Mouse (Mus musculus) stomach, postnatal 0 days (tissue): Measurements from ENCODE around the gene Nckap5l. TPM values are rescaled to one million over a fixed set of nuclear protein-coding genes. Genes with fewer than 3 reads are reported as not detected.
A peak's percentile ranks its signal among the peaks of the same experiment; 100 is the strongest.

Experiments used
- ATAC-seq: fragments of 200-750 bp; cut with Nextera tagmentation; 2 replicates; pipeline ENCODE4 v1.8.0; 2017; ENCODE audit not compliant: low FRiP score, low TSS enrichment
- DNase-seq: peaks from one replicate; pipeline ENCODE4 v3.0.0-alpha.2; 2016; ENCODE audit warnings: low spot score
- H3K27ac ChIP-seq: fragments of 300-500 bp; sonication (generic); replicated peaks from 2 replicates; pipeline ENCODE4 v1.5.1; 2014; ENCODE audit warnings: mild to moderate bottlenecking, control low read depth
- H3K27me3 ChIP-seq: fragments of 300-500 bp; sonication (generic); 2 replicates; pipeline ENCODE4 v1.6.1; 2014; ENCODE audit warnings: low read length; ENCODE audit not compliant: control insufficient read depth, insufficient read depth
- H3K36me3 ChIP-seq: fragments of 300-500 bp; sonication (generic); 2 replicates; pipeline ENCODE4 v1.6.1; 2014; ENCODE audit warnings: low read length, mixed read lengths; ENCODE audit not compliant: control insufficient read depth, insufficient read depth
- H3K4me1 ChIP-seq: fragments of 300-500 bp; sonication (generic); replicated peaks from 2 replicates; pipeline ENCODE4 v1.6.1; 2014; ENCODE audit warnings: antibody characterized with exemption; ENCODE audit not compliant: control insufficient read depth, insufficient read depth
- H3K4me2 ChIP-seq: fragments of 300-500 bp; sonication (generic); replicated peaks from 2 replicates; pipeline ENCODE4 v1.6.1; 2014; ENCODE audit warnings: low read depth, mild to moderate bottlenecking, control low read depth, moderate library complexity
- H3K4me3 ChIP-seq: fragments of 300-500 bp; sonication (generic); 2 replicates; pipeline ENCODE4 v1.5.1; 2014; ENCODE audit warnings: low read depth, low read length, control low read depth
- H3K9ac ChIP-seq: fragments of 300-500 bp; sonication (generic); 2 replicates; pipeline ENCODE4 v1.6.1; 2014; ENCODE audit warnings: mild to moderate bottlenecking, low read length, control low read depth, mixed read lengths
- H3K9me3 ChIP-seq: fragments of 300-500 bp; sonication (generic); 2 replicates; pipeline ENCODE4 v1.6.1; 2016; ENCODE audit warnings: low read length; ENCODE audit not compliant: control insufficient read depth
- CTCF ChIP-seq: IDR thresholded peaks from 2 replicates; pipeline ENCODE4 v1.5.1; 2016; ENCODE audit warnings: antibody characterized with exemption, low read depth, mild to moderate bottlenecking, moderate library complexity
- EP300 ChIP-seq: optimal IDR thresholded peaks from 2 replicates; pipeline ENCODE3; 2016; ENCODE audit warnings: antibody characterized with exemption
- WGBS: fragments of 180-500 bp; shearing (Covaris S2); extraction: QIAGEN DNeasy Blood & Tissue Kit; methylation state at CpG from one replicate; pipeline ENCODE4 v1.1.7; 2014; 5-methylcytosine and 5-hydroxymethylcytosine counted together
- polyA plus RNA-seq: library from polyadenylated mRNA; unstranded; fragments of >200 nt; fragmentation: Nextera tagmentation; extraction: Ambion mirVana; gene quantifications from 2 replicates; pipeline ENCODE4 v1.2.1, GENCODE M21; 2015

The Nckap5l gene
- 2.1 and 2.4 TPM in 2 replicates for polyA plus RNA-seq

GRCm38 (mm10) chr15:99457606-99458401, at the start of gene Nckap5l:
Gene Nckap5l, minus strand, starts transcription at chr15:99457748.
- no peaks in the 10 kb centered on the region for H3K9me3 ChIP-seq
- ATAC-seq: peak; percentile 97
- TF ChIP-seq CTCF (no peak), EP300 (no peak)
- peak within 1 kb of the TSS; percentile 88 for H3K27ac ChIP-seq
- H3K36me3 ChIP-seq: no peaks in the 10 kb centered on the region
- peak; percentile 92 for DNase-seq
- no peaks in the 10 kb centered on the region for H3K27me3 ChIP-seq
- no peaks in the 10 kb centered on the region for H3K4me1 ChIP-seq
- H3K4me2 ChIP-seq: peak within 1 kb of the TSS; percentile 86
- peak within 1 kb of the TSS; percentile 72 for H3K4me3 ChIP-seq
- H3K9ac ChIP-seq: peak within 1 kb of the TSS; percentile 79
- WGBS: 1% methylated on average over 43 of the region's 45 CpGs

GRCm38 (mm10) chr15:99505324-99506095, 48.0 kb upstream of the Nckap5l start:
- H3K9ac ChIP-seq: no peak overlapping the region
- DNase-seq (no peak), ATAC-seq (peak; percentile 15; the same call in 1 of the 2 replicates)
- H3K4me3 ChIP-seq: no peak overlapping the region
- H3K9me3 ChIP-seq: no peaks in the 10 kb centered on the region
- H3K4me1 ChIP-seq: peaks cover 2% of the 10 kb centered on the region; the same call in 1 of the 2 replicates
- TF ChIP-seq EP300: no peak
- H3K36me3 ChIP-seq: no peaks in the 10 kb centered on the region
- no peaks in the 10 kb centered on the region for H3K27me3 ChIP-seq
- no peak overlapping the region for H3K4me2 ChIP-seq
- WGBS: 52% methylated on average over 15 of the region's 15 CpGs
- no peak overlapping the region for H3K27ac ChIP-seq

- H3K27ac ChIP-seq: no peak overlapping the region
- no peak overlapping the region for H3K9ac ChIP-seq
- ATAC-seq: no peak
- WGBS: 59% methylated on average over 5 of the region's 5 CpGs
- TF ChIP-seq CTCF (no peak), EP300 (no peak)
- H3K4me2 ChIP-seq: no peak overlapping the region
- DNase-seq: no peak
- no peaks in the 10 kb centered on the region for H3K36me3 ChIP-seq
- H3K27me3 ChIP-seq: no peaks in the 10 kb centered on the region
- peaks cover 2% of the 10 kb centered on the region; the same call in 1 of the 2 replicates for H3K4me1 ChIP-seq
- no peaks in the 10 kb centered on the region for H3K9me3 ChIP-seq
- H3K4me3 ChIP-seq: no peak overlapping the region
These were observed 45.7 kb upstream of the Nckap5l start for GRCm38 (mm10) chr15:99503256-99503655.

GRCm38 (mm10) chr15:99502311-99502831, 44.8 kb upstream of the Nckap5l start:
- peaks cover 2% of the 10 kb centered on the region; the same call in 1 of the 2 replicates for H3K4me1 ChIP-seq
- no peaks in the 10 kb centered on the region for H3K36me3 ChIP-seq
- no peak overlapping the region for H3K27ac ChIP-seq
- H3K9me3 ChIP-seq: no peaks in the 10 kb centered on the region
- TF ChIP-seq CTCF (no peak), EP300 (no peak)
- DNase-seq (no peak), ATAC-seq (no peak)
- 29% methylated on average over 12 of the region's 12 CpGs for WGBS
- H3K27me3 ChIP-seq: no peaks in the 10 kb centered on the region
- no peak overlapping the region for H3K4me2 ChIP-seq
- H3K9ac ChIP-seq: no peak overlapping the region
- H3K4me3 ChIP-seq: no peak overlapping the region

GRCm38 (mm10) chr15:99501292-99502260, 44.0 kb upstream of the Nckap5l start:
- H3K36me3 ChIP-seq: no peaks in the 10 kb centered on the region
- WGBS: 79% methylated on average over 20 of the region's 20 CpGs
- no peak overlapping the region for H3K27ac ChIP-seq
- H3K9ac ChIP-seq: no peak overlapping the region; the same call in 1 of the 2 replicates
- TF ChIP-seq EP300: no peak
- TF ChIP-seq CTCF: no peak
- no peak for DNase-seq
- no peak for ATAC-seq
- peaks cover 2% of the 10 kb centered on the region; the same call in 1 of the 2 replicates for H3K4me1 ChIP-seq
- no peaks in the 10 kb centered on the region for H3K27me3 ChIP-seq
- H3K4me2 ChIP-seq: no peak overlapping the region
- no peak overlapping the region for H3K4me3 ChIP-seq
- no peaks in the 10 kb centered on the region for H3K9me3 ChIP-seq
